Mouse (Mus musculus): ENCODE measurements at regions not wholly inside any gene's neighbourhood (a gene's known extent, or its start where the extent isn't known, plus 50 kb on each side); places are given as distances from the start of the nearest gene placed in this dataset.

- no peak for ATAC-seq (replicated peaks; ENCODE audit: insufficient number of reproducible peaks, low FRiP score, low TSS enrichment, poor library complexity, severe bottlenecking)
Measured at GRCm38 (mm10) chr7:136501855-136502847, 392.3 kb upstream of the Mgmt start.

- ATAC-seq (replicated peaks; ENCODE audit: insufficient number of reproducible peaks, low FRiP score, low TSS enrichment, poor library complexity, severe bottlenecking) = no peak
Measured at GRCm38 (mm10) chr7:136511389-136511788, 383.0 kb upstream of the Mgmt start.

- no peak for ATAC-seq (replicated peaks; ENCODE audit: insufficient number of reproducible peaks, low FRiP score, low TSS enrichment, poor library complexity, severe bottlenecking)
Measured at GRCm38 (mm10) chr7:136515376-136515775, 379.0 kb upstream of the Mgmt start.

- no peak for ATAC-seq (replicated peaks; ENCODE audit: insufficient number of reproducible peaks, low FRiP score, low TSS enrichment, poor library complexity, severe bottlenecking)
Measured at GRCm38 (mm10) chr7:136525821-136526220, 368.6 kb upstream of the Mgmt start.

GRCm38 (mm10) chr7:136530006-136530785, 364.2 kb upstream of the Mgmt start:
- ATAC-seq (replicated peaks; ENCODE audit: insufficient number of reproducible peaks, low FRiP score, low TSS enrichment, poor library complexity, severe bottlenecking) = no peak

GRCm38 (mm10) chr7:136531301-136531700, 363.1 kb upstream of the Mgmt start:
- no peak for ATAC-seq (replicated peaks; ENCODE audit: insufficient number of reproducible peaks, low FRiP score, low TSS enrichment, poor library complexity, severe bottlenecking)

- ATAC-seq (replicated peaks; ENCODE audit: insufficient number of reproducible peaks, low FRiP score, low TSS enrichment, poor library complexity, severe bottlenecking) = no peak
Measured at GRCm38 (mm10) chr7:136541876-136542655, 352.3 kb upstream of the Mgmt start.

GRCm38 (mm10) chr7:136542896-136543295, 351.5 kb upstream of the Mgmt start:
- no peak for ATAC-seq (replicated peaks; ENCODE audit: insufficient number of reproducible peaks, low FRiP score, low TSS enrichment, poor library complexity, severe bottlenecking)

- no peak for ATAC-seq (replicated peaks; ENCODE audit: insufficient number of reproducible peaks, low FRiP score, low TSS enrichment, poor library complexity, severe bottlenecking)
Measured at GRCm38 (mm10) chr7:136547837-136548236, 346.6 kb upstream of the Mgmt start.

GRCm38 (mm10) chr7:136556436-136556835, 338.0 kb upstream of the Mgmt start:
- no peak for ATAC-seq (replicated peaks; ENCODE audit: insufficient number of reproducible peaks, low FRiP score, low TSS enrichment, poor library complexity, severe bottlenecking)

GRCm38 (mm10) chr7:136559536-136559935, 334.9 kb upstream of the Mgmt start:
- no peak for ATAC-seq (replicated peaks; ENCODE audit: insufficient number of reproducible peaks, low FRiP score, low TSS enrichment, poor library complexity, severe bottlenecking)

GRCm38 (mm10) chr7:136570911-136571310, 323.5 kb upstream of the Mgmt start:
- no peak for ATAC-seq (replicated peaks; ENCODE audit: insufficient number of reproducible peaks, low FRiP score, low TSS enrichment, poor library complexity, severe bottlenecking)

- no peak for ATAC-seq (replicated peaks; ENCODE audit: insufficient number of reproducible peaks, low FRiP score, low TSS enrichment, poor library complexity, severe bottlenecking)
Measured at GRCm38 (mm10) chr7:136581896-136582295, 312.5 kb upstream of the Mgmt start.

GRCm38 (mm10) chr7:136584361-136584760, 310.1 kb upstream of the Mgmt start:
- ATAC-seq (replicated peaks; ENCODE audit: insufficient number of reproducible peaks, low FRiP score, low TSS enrichment, poor library complexity, severe bottlenecking) = no peak

GRCm38 (mm10) chr7:136588491-136588890, 305.9 kb upstream of the Mgmt start:
- ATAC-seq (replicated peaks; ENCODE audit: insufficient number of reproducible peaks, low FRiP score, low TSS enrichment, poor library complexity, severe bottlenecking) = no peak

GRCm38 (mm10) chr7:136590947-136591346, 303.5 kb upstream of the Mgmt start:
- no peak for ATAC-seq (replicated peaks; ENCODE audit: insufficient number of reproducible peaks, low FRiP score, low TSS enrichment, poor library complexity, severe bottlenecking)

GRCm38 (mm10) chr7:136607278-136608120, 286.9 kb upstream of the Mgmt start:
- no peak for ATAC-seq (replicated peaks; ENCODE audit: insufficient number of reproducible peaks, low FRiP score, low TSS enrichment, poor library complexity, severe bottlenecking)

- ATAC-seq (replicated peaks; ENCODE audit: insufficient number of reproducible peaks, low FRiP score, low TSS enrichment, poor library complexity, severe bottlenecking) = no peak
Measured at GRCm38 (mm10) chr7:136613496-136613895, 280.9 kb upstream of the Mgmt start.
